Mouse (Mus musculus) stomach, postnatal 0 days (tissue): ENCODE results near the gene Atp2b1. TPM values are rescaled to one million over a fixed set of nuclear protein-coding genes. Genes with fewer than 3 reads are reported as not detected.
"Not testable (repeated sequence)": the region's sequence is repeated elsewhere in the genome, so short reads cannot be mapped to it uniquely, and the experiment has no call there.

Experiments used
- ATAC-seq: fragments of 200-750 bp; cut with Nextera tagmentation; 2 replicates; pipeline ENCODE4 v1.8.0; 2017; ENCODE audit not compliant: low FRiP score, low TSS enrichment
- DNase-seq: peaks from one replicate; pipeline ENCODE4 v3.0.0-alpha.2; 2016; ENCODE audit warnings: low spot score
- H3K27ac ChIP-seq: fragments of 300-500 bp; sonication (generic); replicated peaks from 2 replicates; pipeline ENCODE4 v1.5.1; 2014; ENCODE audit warnings: mild to moderate bottlenecking, control low read depth
- H3K27me3 ChIP-seq: fragments of 300-500 bp; sonication (generic); 2 replicates; pipeline ENCODE4 v1.6.1; 2014; ENCODE audit warnings: low read length; ENCODE audit not compliant: control insufficient read depth, insufficient read depth
- H3K36me3 ChIP-seq: fragments of 300-500 bp; sonication (generic); 2 replicates; pipeline ENCODE4 v1.6.1; 2014; ENCODE audit warnings: low read length, mixed read lengths; ENCODE audit not compliant: control insufficient read depth, insufficient read depth
- H3K4me1 ChIP-seq: fragments of 300-500 bp; sonication (generic); replicated peaks from 2 replicates; pipeline ENCODE4 v1.6.1; 2014; ENCODE audit warnings: antibody characterized with exemption; ENCODE audit not compliant: control insufficient read depth, insufficient read depth
- H3K4me2 ChIP-seq: fragments of 300-500 bp; sonication (generic); replicated peaks from 2 replicates; pipeline ENCODE4 v1.6.1; 2014; ENCODE audit warnings: low read depth, mild to moderate bottlenecking, control low read depth, moderate library complexity
- H3K4me3 ChIP-seq: fragments of 300-500 bp; sonication (generic); 2 replicates; pipeline ENCODE4 v1.5.1; 2014; ENCODE audit warnings: low read depth, low read length, control low read depth
- H3K9ac ChIP-seq: fragments of 300-500 bp; sonication (generic); 2 replicates; pipeline ENCODE4 v1.6.1; 2014; ENCODE audit warnings: mild to moderate bottlenecking, low read length, control low read depth, mixed read lengths
- H3K9me3 ChIP-seq: fragments of 300-500 bp; sonication (generic); 2 replicates; pipeline ENCODE4 v1.6.1; 2016; ENCODE audit warnings: low read length; ENCODE audit not compliant: control insufficient read depth
- CTCF ChIP-seq: IDR thresholded peaks from 2 replicates; pipeline ENCODE4 v1.5.1; 2016; ENCODE audit warnings: antibody characterized with exemption, low read depth, mild to moderate bottlenecking, moderate library complexity
- EP300 ChIP-seq: optimal IDR thresholded peaks from 2 replicates; pipeline ENCODE3; 2016; ENCODE audit warnings: antibody characterized with exemption
- WGBS: fragments of 180-500 bp; shearing (Covaris S2); extraction: QIAGEN DNeasy Blood & Tissue Kit; methylation state at CpG from one replicate; pipeline ENCODE4 v1.1.7; 2014; 5-methylcytosine and 5-hydroxymethylcytosine counted together
- polyA plus RNA-seq: library from polyadenylated mRNA; unstranded; fragments of >200 nt; fragmentation: Nextera tagmentation; extraction: Ambion mirVana; gene quantifications from 2 replicates; pipeline ENCODE4 v1.2.1, GENCODE M21; 2015

Gene Atp2b1
- polyA plus RNA-seq, 1 experiment from 2014 or later, result 99.6 TPM

DNA sequence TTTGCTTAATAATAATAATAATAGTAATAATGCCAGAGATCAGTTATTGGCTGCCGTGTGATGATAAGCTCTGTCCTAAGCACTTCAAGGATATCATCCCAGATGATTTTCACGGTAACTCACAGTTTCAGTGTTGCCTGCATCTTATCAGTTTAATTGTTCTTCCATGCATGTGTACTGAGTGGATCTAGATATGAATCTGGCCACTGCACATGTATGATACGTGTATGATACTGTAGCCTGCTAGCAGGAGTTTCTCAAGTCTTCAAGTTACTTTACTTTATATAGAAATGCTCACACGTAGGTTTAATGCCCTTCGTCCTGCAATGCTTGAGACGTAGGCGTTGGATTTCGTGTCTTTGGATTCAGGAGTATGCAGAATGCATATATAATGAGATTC lies 65.7 kb downstream of the Atp2b1 start:
- Histone ChIP-seq H3K4me2 (no peak overlapping the region), H3K4me1 (no peaks in the 10 kb centered on the region), H3K9me3 (no peaks in the 10 kb centered on the region), H3K27me3 (no peaks in the 10 kb centered on the region), H3K36me3 (no peaks in the 10 kb centered on the region), H3K9ac (no peak overlapping the region), H3K4me3 (no peak overlapping the region), H3K27ac (no peak overlapping the region)
- DNase-seq, result no peak
- 76% methylated on average over 8 of the region's 8 CpGs for WGBS
- ATAC-seq, result no peak
- no peak for TF ChIP-seq EP300
- TF ChIP-seq CTCF, result no peak

DNA sequence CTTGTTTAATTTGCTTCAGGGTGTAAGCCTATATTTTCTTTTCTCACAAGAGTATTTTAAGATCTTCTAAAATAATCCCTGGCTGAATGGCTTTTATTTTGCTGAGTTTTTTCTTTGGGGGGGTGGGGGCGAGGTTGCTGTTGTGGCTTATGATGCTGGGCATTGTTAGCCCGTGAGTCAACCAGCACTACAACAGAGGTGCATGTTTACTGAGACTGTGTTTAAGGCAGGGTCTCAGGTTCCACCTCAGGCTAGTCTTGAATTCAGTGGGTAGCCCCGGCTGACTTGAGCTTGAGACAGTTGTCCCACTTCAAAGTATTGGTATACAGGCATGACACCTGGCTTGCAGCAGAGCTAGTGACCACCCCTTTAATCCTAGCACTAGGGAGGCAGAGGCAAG lies 77.8 kb downstream of the Atp2b1 start:
- H3K9me3 ChIP-seq, result no peaks in the 10 kb centered on the region
- ATAC-seq (no peak), DNase-seq (no peak)
- no peak overlapping the region for H3K9ac ChIP-seq
- WGBS, result 75% methylated on average over 3 of the region's 3 CpGs
- H3K27me3 ChIP-seq, result no peaks in the 10 kb centered on the region
- no peaks in the 10 kb centered on the region for H3K4me1 ChIP-seq
- H3K4me3 ChIP-seq, result no peak overlapping the region
- H3K4me2 ChIP-seq, result no peak overlapping the region
- TF ChIP-seq CTCF (no peak), EP300 (no peak)
- H3K27ac ChIP-seq, result no peak overlapping the region
- peaks cover 21% of the 10 kb centered on the region for H3K36me3 ChIP-seq

GRCm38 (mm10) chr10:98993186-98993585 lies 79.0 kb downstream of the Atp2b1 start:
- Histone ChIP-seq H3K36me3 (peaks cover 16% of the 10 kb centered on the region; the same call in 1 of the 2 replicates), H3K4me2 (no peak overlapping the region), H3K4me3 (no peak overlapping the region), H3K4me1 (no peaks in the 10 kb centered on the region), H3K27me3 (no peaks in the 10 kb centered on the region), H3K27ac (no peak overlapping the region), H3K9ac (no peak overlapping the region), H3K9me3 (no peaks in the 10 kb centered on the region)
- DNase-seq, result no peak
- ATAC-seq, result no peak
- WGBS, result 90% methylated on average over 8 of the region's 8 CpGs
- TF ChIP-seq CTCF (no peak), EP300 (no peak)

DNA sequence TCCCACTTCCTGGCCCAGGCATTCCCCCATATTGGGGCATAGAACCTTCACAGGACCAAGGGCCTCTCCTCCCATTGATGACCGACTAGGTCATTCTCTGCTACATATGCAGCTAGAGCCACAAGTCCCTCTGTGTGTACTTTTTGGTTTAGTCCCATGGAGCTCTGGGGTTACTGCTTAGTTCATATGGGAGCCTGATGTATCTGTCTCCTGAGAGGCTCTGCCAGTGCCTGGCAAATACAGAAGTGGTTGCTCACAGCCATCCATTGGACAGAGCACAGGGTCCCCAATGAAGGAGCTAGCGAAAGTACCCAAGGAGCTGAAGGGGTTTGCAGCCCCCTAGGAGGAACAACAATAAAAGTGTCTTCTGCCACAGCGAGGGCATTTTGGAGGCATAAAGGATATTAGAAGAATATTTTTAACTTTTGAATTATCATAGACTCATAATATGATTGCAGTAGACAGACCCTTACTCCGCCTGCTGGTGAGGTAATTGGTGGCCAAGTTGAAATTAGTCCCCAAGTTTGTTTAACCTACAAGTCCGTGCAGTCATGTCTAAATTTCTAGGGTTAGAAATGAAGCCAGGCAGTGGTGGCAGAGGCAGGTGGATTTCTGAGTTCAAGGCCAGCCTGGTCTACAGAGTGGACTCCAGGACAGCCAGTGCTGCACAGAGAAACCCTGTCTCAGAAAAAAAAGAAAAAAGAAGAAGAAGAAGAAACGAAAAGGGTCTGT lies 81.0 kb downstream of the Atp2b1 start:
- H3K9ac ChIP-seq, ATAC-seq, H3K4me3 ChIP-seq, H3K27ac ChIP-seq, DNase-seq, H3K27me3 ChIP-seq, H3K4me1 ChIP-seq, H3K4me2 ChIP-seq, H3K9me3 ChIP-seq: not testable (repeated sequence)
- TF ChIP-seq CTCF, result peak; percentile 55
- H3K36me3 ChIP-seq, result peaks cover 13% of the 10 kb centered on the region; the same call in 1 of the 2 replicates
- 85% methylated on average over 6 of the region's 6 CpGs for WGBS

GRCm38 (mm10) chr10:99004866-99005265 lies 90.7 kb downstream of the Atp2b1 start:
- H3K27me3 ChIP-seq, result no peaks in the 10 kb centered on the region
- ATAC-seq (no peak), DNase-seq (no peak)
- H3K27ac ChIP-seq, result no peak overlapping the region
- H3K4me3 ChIP-seq, result no peak overlapping the region
- no peak overlapping the region for H3K4me2 ChIP-seq
- TF ChIP-seq EP300 (no peak), CTCF (no peak)
- H3K9ac ChIP-seq, result no peak overlapping the region
- WGBS, result 73% methylated on average over 3 of the region's 3 CpGs
- no peaks in the 10 kb centered on the region for H3K9me3 ChIP-seq
- no peaks in the 10 kb centered on the region for H3K4me1 ChIP-seq
- peaks cover 9% of the 10 kb centered on the region for H3K36me3 ChIP-seq

DNA sequence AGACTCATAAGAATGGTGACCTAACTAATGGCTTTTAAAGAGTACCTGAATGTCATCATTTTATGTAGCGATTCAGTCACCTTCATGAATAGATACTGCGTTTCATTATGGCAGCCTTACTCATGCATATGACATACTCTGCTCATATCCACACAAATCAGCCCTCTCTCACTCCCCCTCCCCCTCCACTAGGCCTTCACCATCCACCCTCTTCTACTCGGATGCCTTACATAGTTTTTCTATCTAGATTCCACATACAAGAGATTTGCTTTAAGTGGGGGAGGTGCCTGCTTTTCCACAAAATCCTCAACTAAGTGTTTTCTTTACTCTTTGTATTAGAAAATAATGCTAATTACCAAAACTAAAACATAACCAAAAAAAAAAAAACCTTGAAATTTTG lies 96.9 kb downstream of the Atp2b1 start:
- Histone ChIP-seq H3K27ac (no peak overlapping the region), H3K4me2 (no peak overlapping the region), H3K4me3 (no peak overlapping the region), H3K4me1 (no peaks in the 10 kb centered on the region), H3K9me3 (no peaks in the 10 kb centered on the region), H3K36me3 (peaks cover 12% of the 10 kb centered on the region), H3K9ac (no peak overlapping the region), H3K27me3 (no peaks in the 10 kb centered on the region)
- TF ChIP-seq EP300 (no peak), CTCF (no peak)
- WGBS, result 44% methylated on average over 3 of the region's 3 CpGs
- DNase-seq (no peak), ATAC-seq (no peak)
